Mouse (Mus musculus): ENCODE measurements around the gene Shroom3. TPM values are rescaled to one million over a fixed set of nuclear protein-coding genes. Genes with fewer than 3 reads are reported as not detected.

Gene Shroom3
- polyA plus RNA-seq, 1 experiment from 2014 or later: 0.22 TPM

DNA sequence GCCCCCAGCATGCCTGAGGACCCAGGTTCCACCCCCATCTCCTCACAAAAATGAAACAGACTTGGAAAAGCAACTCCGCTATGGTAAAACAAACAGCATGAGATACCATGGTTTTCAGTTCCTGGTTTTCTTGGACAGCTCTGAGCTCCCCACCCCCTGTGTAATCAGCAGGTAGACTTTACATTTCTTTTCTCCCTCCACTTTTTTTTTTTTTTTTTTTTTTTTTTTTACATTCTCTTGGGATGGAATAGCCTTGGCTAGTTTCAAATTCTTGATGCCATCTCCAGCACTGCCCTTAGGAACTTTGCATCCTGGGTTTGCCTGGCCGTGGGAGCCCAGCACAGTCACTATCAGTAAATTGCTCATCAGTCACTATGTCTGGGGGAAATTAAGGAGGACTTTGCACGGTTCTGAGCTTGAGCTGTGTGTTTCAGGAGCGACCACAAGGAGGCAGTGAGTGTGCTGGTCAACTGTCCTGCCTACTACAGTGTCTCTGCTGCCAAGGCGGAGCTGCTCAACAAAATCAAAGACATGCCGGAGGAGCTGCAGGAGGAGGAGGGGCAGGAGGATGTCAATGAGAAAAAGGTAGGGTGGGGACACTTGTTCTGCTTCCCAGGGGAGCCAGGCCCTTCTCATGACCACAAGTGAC, 271.7 kb downstream of the Shroom3 start:
- Histone ChIP-seq H3K27me3 (no peaks in the 10 kb centered on the region), H3K4me1 (replicated peaks) (no peaks in the 10 kb centered on the region), H3K36me3 (replicated peaks) (no peaks in the 10 kb centered on the region), H3K9ac (no peak overlapping the region), H3K4me3 (replicated peaks) (no peak overlapping the region), H3K4me2 (no peak overlapping the region), H3K9me3 (replicated peaks) (no peaks in the 10 kb centered on the region), H3K27ac (replicated peaks) (no peak overlapping the region)
- 37% methylated on average over 6 of the region's 6 CpGs for WGBS (ENCODE audit: insufficient replicate concordance)
- no peak for ATAC-seq (ENCODE audit: insufficient read depth)

DNA sequence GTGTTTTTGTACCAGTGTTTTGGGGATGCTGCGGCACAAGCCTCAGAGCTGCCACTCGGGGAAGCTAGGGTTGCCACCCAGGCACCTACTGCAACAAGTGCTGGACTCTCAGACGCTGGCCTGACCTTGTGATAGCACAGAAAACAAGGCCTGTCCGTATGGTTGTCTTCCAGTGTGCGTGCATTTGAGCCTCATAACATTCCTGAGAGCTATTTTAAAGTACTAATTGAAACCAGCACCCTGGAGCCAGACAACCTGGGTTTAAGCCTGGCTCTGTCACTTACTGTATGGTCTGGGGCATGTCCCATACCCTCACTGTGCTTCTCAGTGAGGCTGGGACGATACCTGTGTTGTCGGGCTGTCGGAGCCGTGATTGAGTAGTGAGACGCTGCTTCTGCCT, 276.1 kb downstream of the Shroom3 start:
- Histone ChIP-seq H3K9ac (no peak overlapping the region), H3K4me3 (replicated peaks) (no peak overlapping the region), H3K36me3 (replicated peaks) (no peaks in the 10 kb centered on the region), H3K4me1 (replicated peaks) (no peaks in the 10 kb centered on the region), H3K4me2 (no peak overlapping the region), H3K27ac (replicated peaks) (no peak overlapping the region), H3K9me3 (replicated peaks) (no peaks in the 10 kb centered on the region), H3K27me3 (no peaks in the 10 kb centered on the region)
- WGBS (ENCODE audit: insufficient replicate concordance): 62% methylated on average over 10 of the region's 10 CpGs
- ATAC-seq (ENCODE audit: insufficient read depth): no peak

DNA sequence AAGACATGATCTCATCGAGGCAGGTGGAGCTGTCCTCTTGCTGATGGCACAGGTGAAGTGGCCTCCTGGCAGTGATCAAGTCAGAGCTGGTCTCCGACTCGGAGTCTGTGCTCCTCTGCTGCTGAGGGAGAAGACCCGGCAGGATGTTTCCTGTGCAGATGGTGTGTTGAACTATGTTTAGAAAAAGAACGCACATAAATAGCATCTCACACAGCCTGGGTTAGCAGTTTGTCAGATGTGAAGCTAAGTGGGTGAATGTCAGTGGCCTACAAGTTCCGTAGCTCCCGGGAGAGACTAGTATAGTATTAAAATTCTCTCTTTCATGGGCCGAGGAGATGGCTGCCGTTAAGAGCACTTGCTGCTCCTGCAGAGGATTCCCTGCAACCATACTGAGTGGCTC, 276.5 kb downstream of the Shroom3 start:
- Histone ChIP-seq H3K9ac (no peak overlapping the region), H3K27ac (replicated peaks) (no peak overlapping the region), H3K4me2 (no peak overlapping the region), H3K4me3 (replicated peaks) (no peak overlapping the region), H3K36me3 (replicated peaks) (no peaks in the 10 kb centered on the region), H3K4me1 (replicated peaks) (no peaks in the 10 kb centered on the region), H3K27me3 (no peaks in the 10 kb centered on the region), H3K9me3 (replicated peaks) (no peaks in the 10 kb centered on the region)
- no peak for ATAC-seq (ENCODE audit: insufficient read depth)
- 46% methylated on average over 9 of the region's 9 CpGs for WGBS (ENCODE audit: insufficient replicate concordance)

DNA sequence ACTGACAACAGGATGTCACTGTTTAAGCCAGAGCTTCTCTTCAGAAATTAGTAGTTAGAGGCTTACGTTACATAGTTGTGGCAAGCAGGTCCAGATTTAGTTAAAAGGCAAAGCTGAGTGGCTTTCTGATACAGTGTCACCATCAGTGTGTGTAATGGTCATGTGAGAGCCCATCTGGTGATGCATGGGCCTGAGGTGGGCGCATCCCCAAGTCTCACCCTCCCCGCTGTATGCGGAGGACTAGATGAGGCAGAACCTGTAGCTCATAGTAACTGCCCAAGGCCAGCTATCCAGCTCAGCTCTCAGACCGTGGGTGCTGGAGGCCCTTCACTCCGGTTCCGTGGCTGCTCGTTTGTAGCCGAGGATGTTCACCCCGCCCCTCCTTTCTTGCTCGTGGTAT, 278.1 kb downstream of the Shroom3 start:
- no peaks in the 10 kb centered on the region for H3K27me3 ChIP-seq
- no peaks in the 10 kb centered on the region for H3K9me3 ChIP-seq (replicated peaks)
- WGBS (ENCODE audit: insufficient replicate concordance): 65% methylated on average over 11 of the region's 11 CpGs
- no peak overlapping the region for H3K9ac ChIP-seq
- H3K27ac ChIP-seq (replicated peaks): no peak overlapping the region
- no peak overlapping the region for H3K4me3 ChIP-seq (replicated peaks)
- ATAC-seq (ENCODE audit: insufficient read depth): no peak
- H3K4me2 ChIP-seq: no peak overlapping the region
- no peaks in the 10 kb centered on the region for H3K36me3 ChIP-seq (replicated peaks)
- no peaks in the 10 kb centered on the region for H3K4me1 ChIP-seq (replicated peaks)

DNA sequence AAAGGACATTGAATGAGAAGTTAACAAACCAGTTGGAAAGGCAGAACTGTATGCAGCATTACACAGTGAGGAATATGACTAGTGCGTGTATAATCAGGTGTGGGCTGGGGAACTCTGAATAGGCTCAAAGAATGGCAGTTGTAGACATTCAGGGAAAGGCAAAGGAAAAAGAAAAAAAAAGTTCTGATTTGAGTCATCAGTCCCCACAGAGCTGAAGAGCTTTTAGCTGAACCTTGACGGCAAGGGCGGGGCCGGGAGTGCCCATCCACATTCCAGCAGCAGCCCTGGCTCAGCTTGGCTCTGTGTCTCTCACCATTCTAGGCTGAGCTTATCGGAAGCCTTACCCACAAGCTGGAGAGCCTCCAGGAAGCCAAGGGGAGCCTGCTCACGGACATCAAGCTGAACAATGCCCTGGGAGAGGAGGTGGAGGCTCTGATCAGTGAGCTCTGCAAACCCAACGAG, 278.6 kb downstream of the Shroom3 start:
- WGBS (ENCODE audit: insufficient replicate concordance): 56% methylated on average over 7 of the region's 7 CpGs
- no peak overlapping the region for H3K27ac ChIP-seq (replicated peaks)

DNA sequence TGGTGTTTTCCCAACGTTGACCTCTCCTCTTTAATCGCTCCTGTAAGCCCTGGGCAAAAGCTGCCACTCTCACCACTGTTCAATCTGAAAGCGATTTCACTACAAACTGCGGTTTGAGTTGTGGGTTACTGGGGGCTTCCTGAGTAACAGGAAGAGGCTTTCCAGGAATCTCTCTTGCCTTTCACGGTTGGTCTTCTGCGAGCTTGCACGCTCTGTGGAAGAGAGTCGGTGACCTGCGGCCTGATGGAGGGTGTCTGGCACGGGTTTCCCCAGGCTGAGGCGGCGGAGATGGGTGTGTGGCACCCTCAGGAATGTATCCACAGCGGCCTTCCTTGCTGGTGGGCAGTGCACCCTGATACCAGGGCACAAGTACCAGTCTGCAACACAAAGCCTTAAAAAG, 281.5 kb downstream of the Shroom3 start:
- Histone ChIP-seq H3K9me3 (replicated peaks) (no peaks in the 10 kb centered on the region), H3K9ac (no peak overlapping the region), H3K4me2 (no peak overlapping the region), H3K27me3 (no peaks in the 10 kb centered on the region), H3K36me3 (replicated peaks) (no peaks in the 10 kb centered on the region), H3K4me1 (replicated peaks) (no peaks in the 10 kb centered on the region), H3K27ac (replicated peaks) (no peak overlapping the region), H3K4me3 (replicated peaks) (no peak overlapping the region)
- no peak for ATAC-seq (ENCODE audit: insufficient read depth)
- 16% methylated on average over 13 of the region's 13 CpGs for WGBS (ENCODE audit: insufficient replicate concordance)

More for the DNA sequence above, 278.6 kb downstream of the Shroom3 start:
- Histone ChIP-seq H3K9me3 (replicated peaks) (no peaks in the 10 kb centered on the region), H3K4me3 (replicated peaks) (no peak overlapping the region), H3K27me3 (no peaks in the 10 kb centered on the region), H3K4me2 (no peak overlapping the region), H3K9ac (no peak overlapping the region), H3K36me3 (replicated peaks) (no peaks in the 10 kb centered on the region), H3K4me1 (replicated peaks) (no peaks in the 10 kb centered on the region)
- ATAC-seq (ENCODE audit: insufficient read depth): no peak

DNA sequence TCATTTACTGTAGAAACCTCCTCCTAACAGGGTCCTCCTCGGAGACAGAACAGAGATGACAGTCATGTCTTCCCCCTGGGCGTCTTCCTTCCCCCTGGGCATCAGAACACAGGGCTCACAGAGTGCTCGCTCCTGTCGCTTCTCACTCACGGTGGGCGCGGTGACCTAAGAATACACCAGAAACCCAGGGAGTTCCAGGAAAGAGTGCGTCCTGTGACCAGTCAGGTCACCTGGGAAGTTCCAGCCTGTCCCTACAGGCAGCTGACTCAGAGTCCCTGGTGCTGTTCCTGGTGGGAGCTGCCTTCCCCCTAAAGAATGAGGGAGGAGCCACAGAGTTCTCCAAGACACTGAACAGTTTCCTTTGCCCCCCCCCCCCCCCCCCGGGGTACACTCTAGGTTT, 283.9 kb downstream of the Shroom3 start:
- Histone ChIP-seq H3K9me3 (replicated peaks) (no peaks in the 10 kb centered on the region), H3K27me3 (no peaks in the 10 kb centered on the region), H3K27ac (replicated peaks) (no peak overlapping the region), H3K9ac (no peak overlapping the region), H3K36me3 (replicated peaks) (no peaks in the 10 kb centered on the region), H3K4me3 (replicated peaks) (no peak overlapping the region), H3K4me2 (no peak overlapping the region), H3K4me1 (replicated peaks) (no peaks in the 10 kb centered on the region)
- 63% methylated on average over 9 of the region's 9 CpGs for WGBS (ENCODE audit: insufficient replicate concordance)
- no peak for ATAC-seq (ENCODE audit: insufficient read depth)

DNA sequence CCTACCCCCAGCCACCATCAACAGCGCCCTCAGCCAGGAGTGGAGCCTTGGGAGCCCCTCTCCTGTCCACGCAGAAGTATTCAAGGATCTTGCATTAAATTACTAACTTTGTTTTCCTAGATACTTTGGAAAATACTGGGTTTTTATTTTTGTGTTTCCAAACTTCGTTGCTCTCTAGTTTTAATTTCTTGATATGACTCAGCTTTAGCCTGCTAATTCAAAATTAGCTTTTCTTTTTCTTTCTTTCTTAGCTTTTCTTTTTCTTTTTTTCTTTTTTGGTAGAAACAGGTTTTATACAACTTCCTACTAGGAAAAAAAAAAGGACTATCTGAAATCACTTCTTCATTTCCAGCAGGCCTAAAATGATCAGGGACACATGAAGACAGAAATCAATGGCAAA, 284.7 kb downstream of the Shroom3 start:
- 63% methylated on average over 3 of the region's 3 CpGs for WGBS (ENCODE audit: insufficient replicate concordance)
- H3K9ac ChIP-seq: no peak overlapping the region
- H3K27me3 ChIP-seq: no peaks in the 10 kb centered on the region
- H3K27ac ChIP-seq (replicated peaks): no peak overlapping the region
- no peaks in the 10 kb centered on the region for H3K36me3 ChIP-seq (replicated peaks)
- H3K4me3 ChIP-seq (replicated peaks): no peak overlapping the region
- no peak overlapping the region for H3K4me2 ChIP-seq
- ATAC-seq (ENCODE audit: insufficient read depth): no peak
- no peaks in the 10 kb centered on the region for H3K4me1 ChIP-seq (replicated peaks)
- no peaks in the 10 kb centered on the region for H3K9me3 ChIP-seq (replicated peaks)

DNA sequence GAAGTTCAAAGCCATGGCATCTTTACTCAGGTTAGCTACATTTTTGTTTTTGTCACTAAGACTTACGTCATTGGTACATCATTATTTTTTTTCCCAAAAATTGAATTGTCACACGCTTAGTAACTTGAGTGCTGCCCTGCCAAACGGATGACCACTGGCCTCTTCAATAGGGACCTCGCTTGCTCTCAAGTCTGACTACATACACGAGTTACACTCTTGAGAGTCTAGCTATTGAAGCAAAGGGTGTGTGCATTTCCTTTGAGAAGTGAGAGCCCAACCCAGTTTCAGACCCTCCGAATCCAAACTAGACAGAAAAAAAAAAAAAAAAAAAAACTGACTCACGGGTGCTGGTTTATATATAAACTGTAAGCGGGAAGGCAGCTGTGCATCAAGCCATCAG, 286.2 kb downstream of the Shroom3 start:
- no peak for ATAC-seq (ENCODE audit: insufficient read depth)
- no peaks in the 10 kb centered on the region for H3K4me1 ChIP-seq (replicated peaks)
- WGBS (ENCODE audit: insufficient replicate concordance): 59% methylated on average over 8 of the region's 8 CpGs
- no peak overlapping the region for H3K27ac ChIP-seq (replicated peaks)
- no peaks in the 10 kb centered on the region for H3K36me3 ChIP-seq (replicated peaks)
- no peaks in the 10 kb centered on the region for H3K9me3 ChIP-seq (replicated peaks)
- H3K4me2 ChIP-seq: no peak overlapping the region
- no peak overlapping the region for H3K4me3 ChIP-seq (replicated peaks)
- H3K9ac ChIP-seq: no peak overlapping the region
- H3K27me3 ChIP-seq: no peaks in the 10 kb centered on the region

DNA sequence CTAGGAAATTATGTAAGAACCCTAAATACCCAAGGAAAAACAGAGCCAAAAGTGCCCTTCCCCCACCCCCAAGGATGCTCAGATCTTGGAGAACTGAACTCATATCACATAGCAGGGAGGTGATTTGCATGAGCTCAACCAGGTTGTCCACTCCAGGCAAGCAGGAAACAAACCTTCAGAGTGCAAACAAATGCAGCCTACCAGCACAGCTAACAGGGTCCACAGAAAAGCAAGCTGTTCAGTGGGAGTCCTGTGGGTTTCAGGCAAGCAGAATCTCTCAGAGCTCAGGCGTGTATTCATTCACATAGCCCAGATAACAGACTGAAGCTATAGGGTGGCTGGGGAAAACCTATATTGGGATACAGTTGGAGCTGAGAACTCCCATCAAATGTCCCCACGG, 286.7 kb downstream of the Shroom3 start:
- Histone ChIP-seq H3K4me2 (no peak overlapping the region), H3K4me1 (replicated peaks) (no peaks in the 10 kb centered on the region), H3K27ac (replicated peaks) (no peak overlapping the region), H3K27me3 (no peaks in the 10 kb centered on the region), H3K4me3 (replicated peaks) (no peak overlapping the region), H3K9me3 (replicated peaks) (no peaks in the 10 kb centered on the region), H3K9ac (no peak overlapping the region), H3K36me3 (replicated peaks) (no peaks in the 10 kb centered on the region)
- ATAC-seq (ENCODE audit: insufficient read depth): no peak
- 61% methylated on average over 2 of the region's 2 CpGs for WGBS (ENCODE audit: insufficient replicate concordance)

DNA sequence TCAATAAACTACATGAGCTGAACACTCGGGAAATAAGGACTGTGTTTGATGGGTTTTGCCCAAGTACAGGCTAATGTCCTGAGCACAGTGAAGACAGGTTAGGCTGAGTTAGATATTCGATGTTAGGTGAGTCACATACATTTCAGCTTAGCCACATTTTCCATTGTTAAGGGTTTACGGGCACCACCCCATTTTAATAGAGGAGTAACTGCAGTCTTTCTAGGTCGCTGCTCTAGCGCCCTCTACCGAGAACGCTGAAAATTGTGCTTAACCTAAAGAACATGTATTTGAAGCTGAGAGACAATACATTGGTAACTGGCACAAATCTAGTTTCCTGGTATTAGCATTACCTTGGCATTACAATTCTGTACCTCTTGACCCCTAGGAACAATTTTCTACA, 287.2 kb downstream of the Shroom3 start:
- no peaks in the 10 kb centered on the region for H3K36me3 ChIP-seq (replicated peaks)
- H3K4me1 ChIP-seq (replicated peaks): no peaks in the 10 kb centered on the region
- WGBS (ENCODE audit: insufficient replicate concordance): 21% methylated on average over 7 of the region's 7 CpGs
- no peak overlapping the region for H3K4me2 ChIP-seq
- no peaks in the 10 kb centered on the region for H3K9me3 ChIP-seq (replicated peaks)
- ATAC-seq (ENCODE audit: insufficient read depth): no peak
- no peak overlapping the region for H3K9ac ChIP-seq
- no peaks in the 10 kb centered on the region for H3K27me3 ChIP-seq
- H3K4me3 ChIP-seq (replicated peaks): no peak overlapping the region
- no peak overlapping the region for H3K27ac ChIP-seq (replicated peaks)

DNA sequence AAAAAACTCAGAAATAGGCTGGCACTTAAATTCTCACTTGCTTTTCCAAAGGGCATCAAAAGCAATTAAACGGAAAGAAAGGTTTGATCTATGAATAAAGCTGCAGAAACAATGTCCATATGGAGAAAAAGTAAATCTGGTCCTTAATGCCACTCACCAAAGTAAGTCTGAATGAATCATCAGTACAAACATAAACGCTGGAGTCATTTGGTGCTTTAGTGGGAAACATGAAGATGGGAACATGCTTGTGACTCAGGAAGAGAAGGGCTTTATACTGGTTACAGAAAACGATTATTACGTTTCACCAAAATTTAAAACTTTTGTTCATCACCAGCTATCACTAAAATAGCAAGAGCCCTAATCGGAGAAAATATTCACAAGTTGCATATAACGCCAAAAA, 297.2 kb downstream of the Shroom3 start:
- ATAC-seq (ENCODE audit: insufficient read depth): no peak
- 67% methylated on average over 6 of the region's 6 CpGs for WGBS (ENCODE audit: insufficient replicate concordance)

More for the DNA sequence above, 297.2 kb downstream of the Shroom3 start:
- no peaks in the 10 kb centered on the region for H3K4me1 ChIP-seq (replicated peaks)
- no peaks in the 10 kb centered on the region for H3K9me3 ChIP-seq (replicated peaks)
- H3K4me2 ChIP-seq: no peak overlapping the region
- no peak overlapping the region for H3K9ac ChIP-seq
- H3K4me3 ChIP-seq (replicated peaks): no peak overlapping the region
- H3K27me3 ChIP-seq: no peaks in the 10 kb centered on the region
- no peak overlapping the region for H3K27ac ChIP-seq (replicated peaks)
- H3K36me3 ChIP-seq (replicated peaks): no peaks in the 10 kb centered on the region
